Mouse (Mus musculus): ENCODE measurements around the gene Siglech. TPM values are rescaled to one million over a fixed set of nuclear protein-coding genes. Genes with fewer than 3 reads are reported as not detected.
"Not testable (repeated sequence)": the region's sequence is repeated elsewhere in the genome, so short reads cannot be mapped to it uniquely, and the experiment has no call there.

Siglech gene
- polyA plus RNA-seq, 1 experiment from 2014 or later: 1.4 TPM

DNA sequence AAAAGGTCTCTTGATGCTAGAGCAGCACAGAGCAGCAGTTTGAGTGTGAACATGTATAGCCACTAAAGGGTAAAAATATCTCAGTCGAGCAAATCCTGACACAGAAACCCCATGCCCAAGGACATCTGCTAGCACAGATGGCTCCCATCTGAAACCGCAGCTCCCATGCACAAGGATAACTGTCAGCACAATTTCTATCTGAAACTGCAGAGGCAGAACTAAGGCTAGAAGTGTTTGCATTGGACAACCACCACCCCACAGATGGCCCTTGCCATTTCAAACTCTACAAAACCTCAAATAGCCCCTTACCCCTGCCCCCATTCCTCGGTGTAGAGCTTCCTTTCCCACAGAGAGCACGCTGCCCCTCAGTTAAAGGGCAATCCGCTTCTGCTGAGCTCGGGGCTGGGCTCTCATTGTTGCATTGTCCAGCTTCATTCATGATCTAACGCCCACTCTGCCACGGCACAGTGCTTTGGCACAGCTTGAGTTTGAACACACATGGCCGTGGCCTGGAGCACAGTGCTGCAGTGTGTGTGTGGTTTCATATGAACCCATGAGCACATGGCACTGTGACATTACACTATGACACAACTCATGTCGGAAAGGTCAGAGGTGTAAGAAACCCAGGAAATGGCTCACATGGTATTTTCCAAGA is 23.3 kb upstream of the Siglech start:
- Histone ChIP-seq H3K4me2 (replicated peaks; ENCODE audit: low read depth) (no peak overlapping the region), H3K4me3 (ENCODE audit: low read depth, low read length) (no peak overlapping the region), H3K4me1 (replicated peaks; ENCODE audit: control insufficient read depth, insufficient read depth, low read length) (no peaks in the 10 kb centered on the region), H3K9ac (ENCODE audit: low read depth, low read length) (no peak overlapping the region), H3K9me3 (ENCODE audit: control insufficient read depth) (no peaks in the 10 kb centered on the region), H3K27ac (ENCODE audit: low read depth, low read length) (no peak overlapping the region), H3K36me3 (ENCODE audit: control insufficient read depth, insufficient read depth) (no peaks in the 10 kb centered on the region), H3K27me3 (replicated peaks; ENCODE audit: control insufficient read depth, insufficient read depth, low read length) (no peaks in the 10 kb centered on the region)
- TF ChIP-seq CTCF (IDR thresholded peaks at IDR 0.05; ENCODE audit: low read depth): no peak
- WGBS: 73% methylated on average over 10 of the region's 10 CpGs
- ATAC-seq: no peak

DNA sequence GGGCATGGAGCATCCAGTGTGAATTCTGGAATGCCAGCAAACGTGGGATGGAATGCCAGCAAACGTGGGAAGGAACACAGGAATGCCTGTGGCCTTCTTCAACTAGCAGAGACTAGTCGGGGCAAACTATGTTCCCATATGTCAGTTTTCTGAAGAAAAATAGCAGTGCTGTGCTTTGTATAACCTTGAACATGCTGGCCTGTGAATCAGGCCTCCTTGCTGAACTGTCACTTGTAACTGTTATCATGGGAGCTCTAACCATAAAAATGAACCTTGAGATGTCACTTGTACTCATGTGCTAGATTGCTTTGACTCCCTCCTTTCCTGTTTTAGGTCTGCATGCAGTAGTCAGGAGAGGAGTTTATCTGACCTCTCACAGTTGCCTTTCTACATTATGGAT is 17.1 kb upstream of the Siglech start:
- Histone ChIP-seq H3K4me1 (replicated peaks; ENCODE audit: control insufficient read depth, insufficient read depth, low read length) (no peaks in the 10 kb centered on the region), H3K27ac (ENCODE audit: low read depth, low read length) (no peak overlapping the region), H3K4me3 (ENCODE audit: low read depth, low read length) (no peak overlapping the region), H3K36me3 (ENCODE audit: control insufficient read depth, insufficient read depth) (no peaks in the 10 kb centered on the region), H3K27me3 (replicated peaks; ENCODE audit: control insufficient read depth, insufficient read depth, low read length) (no peaks in the 10 kb centered on the region), H3K9ac (ENCODE audit: low read depth, low read length) (no peak overlapping the region), H3K9me3 (ENCODE audit: control insufficient read depth) (no peaks in the 10 kb centered on the region), H3K4me2 (replicated peaks; ENCODE audit: low read depth) (no peak overlapping the region)
- ATAC-seq: no peak
- no peak for TF ChIP-seq CTCF (IDR thresholded peaks at IDR 0.05; ENCODE audit: low read depth)
- 58% methylated on average over 3 of the region's 3 CpGs for WGBS

- H3K4me3 ChIP-seq (ENCODE audit: low read depth, low read length): no peak overlapping the region
- H3K36me3 ChIP-seq (ENCODE audit: control insufficient read depth, insufficient read depth): no peaks in the 10 kb centered on the region
- no peaks in the 10 kb centered on the region for H3K4me1 ChIP-seq (replicated peaks; ENCODE audit: control insufficient read depth, insufficient read depth, low read length)
- no peak overlapping the region for H3K9ac ChIP-seq (ENCODE audit: low read depth, low read length)
- 57% methylated on average over 3 of the region's 3 CpGs for WGBS
- H3K4me2 ChIP-seq (replicated peaks; ENCODE audit: low read depth): no peak overlapping the region
- no peak for ATAC-seq
- no peaks in the 10 kb centered on the region for H3K9me3 ChIP-seq (ENCODE audit: control insufficient read depth)
- no peak for TF ChIP-seq CTCF (IDR thresholded peaks at IDR 0.05; ENCODE audit: low read depth)
- H3K27me3 ChIP-seq (replicated peaks; ENCODE audit: control insufficient read depth, insufficient read depth, low read length): no peaks in the 10 kb centered on the region
- no peak overlapping the region for H3K27ac ChIP-seq (ENCODE audit: low read depth, low read length)
Measured at GRCm38 (mm10) chr7:55759346-55759745, 8.6 kb upstream of the Siglech start.

DNA sequence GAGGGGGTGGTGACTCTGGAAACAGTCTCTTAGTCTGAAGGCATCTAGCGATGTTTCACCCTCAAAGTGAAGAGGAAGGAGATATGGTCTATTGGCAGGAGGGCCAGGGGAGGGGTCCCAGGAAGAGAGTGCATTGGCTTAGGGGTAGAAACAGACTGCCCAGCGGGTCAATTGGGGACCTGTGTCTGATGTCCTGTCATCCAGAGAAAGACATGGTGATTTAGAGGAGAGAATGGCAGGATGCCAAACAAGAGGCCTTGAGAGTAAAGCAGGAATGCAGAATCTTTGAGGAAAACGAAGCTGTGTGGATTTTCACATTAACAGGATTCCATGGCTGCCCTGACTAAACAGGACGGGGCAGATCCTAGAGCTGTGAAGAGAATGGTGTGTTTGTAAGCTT is 12.0 kb downstream of the Siglech start:
- Histone ChIP-seq H3K4me1 (replicated peaks; ENCODE audit: control insufficient read depth, insufficient read depth, low read length) (no peaks in the 10 kb centered on the region), H3K9me3 (ENCODE audit: control insufficient read depth) (no peaks in the 10 kb centered on the region), H3K27me3 (replicated peaks; ENCODE audit: control insufficient read depth, insufficient read depth, low read length) (no peaks in the 10 kb centered on the region), H3K36me3 (ENCODE audit: control insufficient read depth, insufficient read depth) (no peaks in the 10 kb centered on the region), H3K4me2 (replicated peaks; ENCODE audit: low read depth) (no peak overlapping the region), H3K27ac (ENCODE audit: low read depth, low read length) (no peak overlapping the region), H3K9ac (ENCODE audit: low read depth, low read length) (no peak overlapping the region), H3K4me3 (ENCODE audit: low read depth, low read length) (no peak overlapping the region)
- ATAC-seq: no peak
- 50% methylated on average over 4 of the region's 4 CpGs for WGBS
- no peak for TF ChIP-seq CTCF (IDR thresholded peaks at IDR 0.05; ENCODE audit: low read depth)

- no peak overlapping the region for H3K27ac ChIP-seq (ENCODE audit: low read depth, low read length)
- TF ChIP-seq CTCF (IDR thresholded peaks at IDR 0.05; ENCODE audit: low read depth): no peak
- no peaks in the 10 kb centered on the region for H3K4me1 ChIP-seq (replicated peaks; ENCODE audit: control insufficient read depth, insufficient read depth, low read length)
- no peaks in the 10 kb centered on the region for H3K36me3 ChIP-seq (ENCODE audit: control insufficient read depth, insufficient read depth)
- H3K4me2 ChIP-seq (replicated peaks; ENCODE audit: low read depth): no peak overlapping the region
- no peaks in the 10 kb centered on the region for H3K9me3 ChIP-seq (ENCODE audit: control insufficient read depth)
- no peak overlapping the region for H3K4me3 ChIP-seq (ENCODE audit: low read depth, low read length)
- H3K9ac ChIP-seq (ENCODE audit: low read depth, low read length): no peak overlapping the region
- no peaks in the 10 kb centered on the region for H3K27me3 ChIP-seq (replicated peaks; ENCODE audit: control insufficient read depth, insufficient read depth, low read length)
- WGBS: 56% methylated on average over 3 of the region's 3 CpGs
- no peak for ATAC-seq
Measured at GRCm38 (mm10) chr7:55782493-55782892, 14.5 kb downstream of the Siglech start.

DNA sequence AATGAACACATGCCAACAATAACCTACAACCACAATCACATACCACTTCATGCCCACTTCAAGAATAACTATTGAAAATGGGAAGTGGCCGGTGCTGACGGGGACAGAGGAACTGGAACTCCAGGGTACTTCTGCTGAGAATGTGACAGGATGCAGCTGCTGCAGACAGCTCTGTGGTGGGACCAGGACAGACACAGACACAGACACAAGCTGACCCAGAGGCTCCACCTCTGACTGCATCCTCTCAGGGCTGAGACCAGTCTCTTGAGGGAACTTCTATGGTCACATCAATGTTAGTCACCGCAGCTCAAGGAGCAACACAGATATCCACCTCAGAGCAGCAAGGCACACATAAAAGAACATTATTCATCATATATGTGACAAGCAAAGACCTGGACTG is 16.6 kb downstream of the Siglech start:
- Histone ChIP-seq H3K36me3 (ENCODE audit: control insufficient read depth, insufficient read depth) (no peaks in the 10 kb centered on the region), H3K4me1 (replicated peaks; ENCODE audit: control insufficient read depth, insufficient read depth, low read length) (no peaks in the 10 kb centered on the region), H3K27me3 (replicated peaks; ENCODE audit: control insufficient read depth, insufficient read depth, low read length) (no peaks in the 10 kb centered on the region), H3K4me2 (replicated peaks; ENCODE audit: low read depth) (no peak overlapping the region), H3K4me3 (ENCODE audit: low read depth, low read length) (no peak overlapping the region), H3K27ac (ENCODE audit: low read depth, low read length) (no peak overlapping the region), H3K9me3 (ENCODE audit: control insufficient read depth) (no peaks in the 10 kb centered on the region), H3K9ac (ENCODE audit: low read depth, low read length) (no peak overlapping the region)
- 69% methylated on average over 3 of the region's 3 CpGs for WGBS
- no peak for ATAC-seq
- no peak for TF ChIP-seq CTCF (IDR thresholded peaks at IDR 0.05; ENCODE audit: low read depth)

DNA sequence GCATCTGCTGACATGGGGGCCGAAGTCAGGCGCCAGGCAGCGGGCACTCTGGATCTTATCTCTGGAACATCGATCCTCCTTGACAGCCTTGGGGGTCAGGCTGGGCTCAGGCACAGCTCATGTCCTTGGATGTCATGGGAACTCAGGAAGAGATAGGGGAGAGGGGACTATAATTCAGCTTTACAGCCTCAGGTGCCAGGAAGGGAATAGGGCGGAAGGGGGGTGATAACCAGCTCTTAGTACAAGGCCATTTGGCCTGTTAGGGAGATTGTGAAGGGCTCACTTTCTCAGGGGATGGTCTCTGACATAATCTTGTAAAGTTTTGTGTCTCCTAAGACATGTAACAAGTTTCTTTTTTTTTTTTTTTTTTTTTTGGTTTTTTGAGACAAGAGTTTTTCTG is 22.6 kb downstream of the Siglech start:
- not testable (repeated sequence) for H3K9me3 ChIP-seq (ENCODE audit: control insufficient read depth); H3K4me1 ChIP-seq (replicated peaks; ENCODE audit: control insufficient read depth, insufficient read depth, low read length); H3K9ac ChIP-seq (ENCODE audit: low read depth, low read length); H3K36me3 ChIP-seq (ENCODE audit: control insufficient read depth, insufficient read depth); ATAC-seq; H3K4me3 ChIP-seq (ENCODE audit: low read depth, low read length); H3K27me3 ChIP-seq (replicated peaks; ENCODE audit: control insufficient read depth, insufficient read depth, low read length); H3K27ac ChIP-seq (ENCODE audit: low read depth, low read length); H3K4me2 ChIP-seq (replicated peaks; ENCODE audit: low read depth)
- 25% methylated on average over 5 of the region's 5 CpGs for WGBS

Data from intestine, postnatal 0 days (tissue).